Mouse (Mus musculus): Measurements from ENCODE around the gene Rsu1.

- TF ChIP-seq CTCF (IDR thresholded peaks at IDR 0.05; ENCODE audit: borderline replicate concordance, extremely low read depth, insufficient read depth, insufficient read length) (no peak), POLR2A (IDR thresholded peaks at IDR 0.05; ENCODE audit: borderline replicate concordance, extremely low read depth, insufficient read depth, insufficient read length, poor library complexity, severe bottlenecking) (no peak)
Measured at GRCm38 (mm10) chr2:13224546-13224945, 46.7 kb downstream of the Rsu1 start.
